Mouse (Mus musculus): Measurements from ENCODE around the gene Pkd1. TPM values are rescaled to one million over a fixed set of nuclear protein-coding genes. Genes with fewer than 3 reads are reported as not detected.
A peak's percentile ranks its signal among the peaks of the same experiment; 100 is the strongest.

Pkd1 gene
- polyA plus RNA-seq, 1 experiment: 146 TPM

- no peak overlapping the region for H3K4me3 ChIP-seq (replicated peaks; ENCODE audit: extremely low read depth, low read depth, low read length)
- DNase-seq: no peak
- H3K4me1 ChIP-seq (ENCODE audit: control insufficient read depth, insufficient read depth, low read length): no peaks in the 10 kb centered on the region
- WGBS: 28% methylated on average over 12 of the region's 12 CpGs
- TF ChIP-seq CTCF (IDR thresholded peaks at IDR 0.05; ENCODE audit: insufficient read depth, low read length): no peak
- TF ChIP-seq POLR2A (IDR thresholded peaks at IDR 0.05; ENCODE audit: borderline replicate concordance, extremely low read depth, low read depth, low read length): no peak
Observed at GRCm38 (mm10) chr17:24544613-24545012, 5.0 kb upstream of the Pkd1 start.

- no peak for DNase-seq
- no peaks in the 10 kb centered on the region for H3K4me1 ChIP-seq (ENCODE audit: control insufficient read depth, insufficient read depth, low read length)
- no peak for TF ChIP-seq POLR2A (IDR thresholded peaks at IDR 0.05; ENCODE audit: borderline replicate concordance, extremely low read depth, low read depth, low read length)
- TF ChIP-seq CTCF (IDR thresholded peaks at IDR 0.05; ENCODE audit: insufficient read depth, low read length): no peak
- 93% methylated on average over 2 of the region's 2 CpGs for WGBS
- no peak overlapping the region for H3K4me3 ChIP-seq (replicated peaks; ENCODE audit: extremely low read depth, low read depth, low read length)
Observed at GRCm38 (mm10) chr17:24545247-24545646, 4.4 kb upstream of the Pkd1 start.

DNA sequence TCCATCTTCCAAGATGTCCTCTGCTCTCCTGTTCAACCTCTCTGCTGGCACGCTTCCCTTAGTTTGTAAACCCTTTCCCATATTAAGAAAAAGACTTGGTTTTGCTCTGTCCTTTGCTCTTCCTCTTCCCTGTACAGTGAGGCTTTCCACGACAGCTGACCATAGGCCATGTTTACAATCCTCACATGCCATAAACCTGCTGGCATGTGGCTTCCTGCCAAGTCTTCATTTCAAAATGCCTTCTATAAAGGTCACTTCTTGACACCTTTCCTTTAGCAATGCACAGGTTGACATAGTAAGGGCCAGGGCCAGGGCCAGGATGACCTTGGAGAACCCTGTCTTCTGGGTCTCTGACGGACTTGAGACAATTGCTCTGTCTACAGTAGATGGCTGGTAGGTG is 3.4 kb upstream of the Pkd1 start:
- no peak overlapping the region for H3K4me3 ChIP-seq (replicated peaks; ENCODE audit: extremely low read depth, low read depth, low read length)
- H3K4me1 ChIP-seq (ENCODE audit: control insufficient read depth, insufficient read depth, low read length): peaks cover 4% of the 10 kb centered on the region; the same call in 1 of the 2 replicates

DNA sequence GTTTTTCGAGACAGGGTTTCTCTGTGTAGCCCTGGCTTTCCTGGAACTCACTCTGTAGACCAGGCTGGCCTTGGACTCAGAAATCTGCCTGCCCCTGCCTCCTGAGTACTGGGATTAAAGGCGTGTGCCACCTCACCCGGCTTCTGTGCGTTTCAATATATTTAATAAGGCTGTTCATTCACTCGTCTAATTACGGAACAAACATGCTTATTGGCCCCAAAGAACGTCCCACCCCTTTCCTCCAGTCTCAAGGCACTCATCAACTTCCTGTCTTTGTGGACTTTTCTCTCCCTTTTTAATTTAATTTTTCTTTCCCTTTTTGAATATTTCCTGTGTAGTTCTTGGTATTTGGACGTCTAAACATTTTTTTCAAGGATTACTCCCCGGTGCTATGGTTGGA is 1.2 kb upstream of the Pkd1 start:
- peak overlapping the region; percentile 83 for H3K4me3 ChIP-seq (replicated peaks; ENCODE audit: extremely low read depth, low read depth, low read length)
- TF ChIP-seq POLR2A (IDR thresholded peaks at IDR 0.05; ENCODE audit: borderline replicate concordance, extremely low read depth, low read depth, low read length) (no peak), CTCF (IDR thresholded peaks at IDR 0.05; ENCODE audit: insufficient read depth, low read length) (no peak)
- DNase-seq: no peak
- 10% methylated on average over 9 of the region's 9 CpGs for WGBS
- peaks cover 7% of the 10 kb centered on the region; the same call in 1 of the 2 replicates for H3K4me1 ChIP-seq (ENCODE audit: control insufficient read depth, insufficient read depth, low read length)

More for the DNA sequence above, 3.4 kb upstream of the Pkd1 start:
- DNase-seq: no peak
- 76% methylated on average over 3 of the region's 3 CpGs for WGBS
- TF ChIP-seq POLR2A (IDR thresholded peaks at IDR 0.05; ENCODE audit: borderline replicate concordance, extremely low read depth, low read depth, low read length): no peak
- TF ChIP-seq CTCF (IDR thresholded peaks at IDR 0.05; ENCODE audit: insufficient read depth, low read length): no peak

DNA sequence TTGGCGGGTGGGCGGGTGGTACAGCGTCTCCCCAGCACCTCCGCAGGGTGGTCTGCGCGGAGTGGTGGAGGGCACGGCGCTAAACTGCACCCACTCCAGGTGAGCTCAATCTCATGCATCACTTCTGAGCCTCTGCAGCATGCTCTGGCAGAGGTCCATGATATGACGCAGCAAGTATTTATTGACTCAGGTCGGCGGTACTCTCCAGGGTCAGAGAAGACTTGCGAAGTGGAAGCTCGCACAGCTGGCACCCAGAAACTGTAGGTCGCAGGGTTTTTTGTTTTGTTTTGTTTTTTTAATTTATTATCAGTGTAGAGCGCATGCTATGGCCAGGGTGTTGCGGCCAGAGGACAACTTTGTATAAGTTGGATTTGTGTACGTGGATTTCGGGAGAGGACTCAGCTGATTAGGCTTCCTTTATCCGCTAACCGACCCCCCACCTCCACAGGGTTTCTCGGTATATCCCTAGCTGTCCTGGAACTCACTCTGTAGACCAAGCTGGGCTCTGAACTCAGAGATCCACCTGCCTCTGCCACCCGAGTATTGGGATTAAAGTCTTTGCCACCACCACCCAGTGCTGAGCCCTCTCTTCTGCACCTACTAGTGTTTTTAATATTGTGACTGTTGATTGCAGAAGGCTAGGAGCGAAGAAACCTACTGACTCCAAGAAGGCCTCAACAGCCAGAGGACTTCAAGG is 565 bp upstream of the Pkd1 start:
- peak; percentile 68 for DNase-seq
- WGBS: 2% methylated on average over 23 of the region's 23 CpGs
- H3K4me1 ChIP-seq (ENCODE audit: control insufficient read depth, insufficient read depth, low read length): peaks cover 7% of the 10 kb centered on the region; the same call in 1 of the 2 replicates
- TF ChIP-seq POLR2A (IDR thresholded peaks at IDR 0.05; ENCODE audit: borderline replicate concordance, extremely low read depth, low read depth, low read length) (peak; percentile 46; the same call in 1 of the 2 replicates), CTCF (IDR thresholded peaks at IDR 0.05; ENCODE audit: insufficient read depth, low read length) (no peak)
- H3K4me3 ChIP-seq (replicated peaks; ENCODE audit: extremely low read depth, low read depth, low read length): peak overlapping the region; percentile 83

DNA sequence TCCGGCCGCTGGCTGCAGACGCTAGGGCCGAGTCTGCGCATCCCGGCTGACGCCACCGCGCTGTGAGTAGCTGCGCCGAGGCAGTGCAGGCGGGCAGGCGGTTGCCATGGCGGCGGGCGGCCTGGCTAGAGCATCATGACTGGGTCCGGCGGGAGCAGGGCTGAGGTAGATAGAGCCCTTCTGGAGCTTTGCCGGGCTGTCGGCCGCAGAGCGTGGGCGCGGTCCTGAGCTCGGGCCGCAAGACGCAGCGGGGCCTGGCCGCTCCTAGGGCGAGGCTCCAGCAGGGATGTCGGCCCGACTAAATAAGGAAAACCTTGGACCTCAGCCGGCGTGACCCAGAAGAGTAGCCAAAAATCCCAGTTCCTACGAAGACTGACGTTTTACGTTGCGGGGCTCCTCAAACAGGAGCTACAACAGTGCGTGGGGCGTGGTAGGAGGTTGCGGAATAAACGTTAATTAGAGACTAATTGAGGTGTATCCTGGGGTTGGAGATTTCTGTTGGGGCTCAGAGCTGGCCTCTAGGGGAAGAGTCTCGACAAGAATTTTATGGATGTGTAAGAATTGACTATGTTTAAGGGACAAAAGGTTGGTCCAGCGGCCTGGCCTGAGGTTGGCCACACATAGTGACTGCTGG is 899 bp downstream of the Pkd1 start:
- TF ChIP-seq CTCF (IDR thresholded peaks at IDR 0.05; ENCODE audit: insufficient read depth, low read length) (no peak), POLR2A (IDR thresholded peaks at IDR 0.05; ENCODE audit: borderline replicate concordance, extremely low read depth, low read depth, low read length) (no peak)
- peak overlapping the region; percentile 69 for H3K4me3 ChIP-seq (replicated peaks; ENCODE audit: extremely low read depth, low read depth, low read length)
- WGBS: 1% methylated on average over 44 of the region's 44 CpGs
- DNase-seq: peak; percentile 73
- H3K4me1 ChIP-seq (ENCODE audit: control insufficient read depth, insufficient read depth, low read length): peaks cover 7% of the 10 kb centered on the region; the same call in 1 of the 2 replicates

DNA sequence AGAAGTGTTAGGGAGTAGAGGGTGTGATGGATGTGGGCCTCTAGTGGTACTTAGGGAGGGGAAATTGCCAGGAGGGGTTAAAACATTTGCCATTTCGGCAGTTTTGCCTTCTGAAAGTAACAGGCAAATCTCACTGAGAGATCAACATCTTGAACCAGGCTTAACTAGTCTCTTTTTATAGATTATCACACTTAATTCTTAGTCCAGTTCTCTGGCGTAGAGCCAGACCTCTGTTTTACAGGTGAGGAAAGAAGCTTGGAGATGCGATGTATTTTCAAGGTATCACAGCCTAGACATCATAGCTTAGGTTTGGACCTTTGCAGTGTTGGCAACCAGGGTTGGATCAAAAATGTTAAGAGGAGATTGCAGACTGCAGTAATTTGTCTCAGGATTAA is 1.4 kb downstream of the Pkd1 start:
- no peak for TF ChIP-seq CTCF (IDR thresholded peaks at IDR 0.05; ENCODE audit: insufficient read depth, low read length)
- no peak for TF ChIP-seq POLR2A (IDR thresholded peaks at IDR 0.05; ENCODE audit: borderline replicate concordance, extremely low read depth, low read depth, low read length)
- Histone ChIP-seq H3K4me3 (replicated peaks; ENCODE audit: extremely low read depth, low read depth, low read length) (peak overlapping the region; percentile 69), H3K4me1 (ENCODE audit: control insufficient read depth, insufficient read depth, low read length) (peaks cover 9% of the 10 kb centered on the region; the same call in 1 of the 2 replicates)
- WGBS: 45% methylated on average over 3 of the region's 3 CpGs
- no peak for DNase-seq

GRCm38 (mm10) chr17:24557091-24557490 is 7.5 kb downstream of the Pkd1 start:
- Histone ChIP-seq H3K4me3 (replicated peaks; ENCODE audit: extremely low read depth, low read depth, low read length) (no peak overlapping the region), H3K4me1 (ENCODE audit: control insufficient read depth, insufficient read depth, low read length) (peaks cover 36% of the 10 kb centered on the region)
- no peak for DNase-seq
- TF ChIP-seq POLR2A (IDR thresholded peaks at IDR 0.05; ENCODE audit: borderline replicate concordance, extremely low read depth, low read depth, low read length) (no peak), CTCF (IDR thresholded peaks at IDR 0.05; ENCODE audit: insufficient read depth, low read length) (no peak)
- WGBS: 70% methylated on average over 7 of the region's 7 CpGs

- H3K4me1 ChIP-seq (ENCODE audit: control insufficient read depth, insufficient read depth, low read length): peaks cover 39% of the 10 kb centered on the region
- 26% methylated on average over 4 of the region's 4 CpGs for WGBS
- DNase-seq: no peak
- TF ChIP-seq CTCF (IDR thresholded peaks at IDR 0.05; ENCODE audit: insufficient read depth, low read length) (no peak), POLR2A (IDR thresholded peaks at IDR 0.05; ENCODE audit: borderline replicate concordance, extremely low read depth, low read depth, low read length) (no peak)
- H3K4me3 ChIP-seq (replicated peaks; ENCODE audit: extremely low read depth, low read depth, low read length): no peak overlapping the region
Observed at GRCm38 (mm10) chr17:24558600-24559099, 9.0 kb downstream of the Pkd1 start.
